Mouse (Mus musculus): ENCODE results near the gene Gm43191. TPM values are rescaled to one million over a fixed set of nuclear protein-coding genes. Genes with fewer than 3 reads are reported as not detected.
"Not testable (repeated sequence)": the region's sequence is repeated elsewhere in the genome, so short reads cannot be mapped to it uniquely, and the experiment has no call there.

Gm43191 gene
- total RNA-seq, 2 experiments from 2014 or later: not detected

DNA sequence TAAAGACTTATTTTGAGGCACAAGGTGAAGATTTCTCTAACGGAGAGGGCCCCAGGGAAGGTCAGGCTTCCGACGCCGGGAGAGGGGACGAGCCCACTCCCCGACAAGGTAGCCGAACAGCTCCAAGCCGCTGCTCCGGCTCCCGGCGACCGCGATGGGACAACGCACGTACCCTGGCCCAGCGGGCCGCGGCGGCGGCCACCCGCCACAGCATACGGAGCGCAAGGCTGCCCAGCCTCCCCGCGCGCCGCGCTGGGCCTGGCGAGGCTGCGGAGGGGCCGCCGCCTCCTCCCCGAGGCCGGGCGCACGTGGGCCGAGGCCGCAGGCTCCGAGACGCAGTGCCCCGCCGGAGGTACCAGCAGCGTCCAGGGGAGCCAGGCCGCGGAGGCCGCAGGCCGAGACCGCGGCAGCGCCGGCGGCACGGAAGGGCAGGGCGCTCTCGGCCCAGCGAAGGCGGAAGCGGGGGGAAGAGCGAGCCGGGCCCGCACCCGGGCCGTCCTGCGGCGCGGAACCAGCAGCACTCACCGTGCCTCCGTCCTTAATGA is 19.1 kb downstream of the Gm43191 start:
- ATAC-seq (ENCODE audit: poor library complexity, severe bottlenecking): peak; percentile 73

DNA sequence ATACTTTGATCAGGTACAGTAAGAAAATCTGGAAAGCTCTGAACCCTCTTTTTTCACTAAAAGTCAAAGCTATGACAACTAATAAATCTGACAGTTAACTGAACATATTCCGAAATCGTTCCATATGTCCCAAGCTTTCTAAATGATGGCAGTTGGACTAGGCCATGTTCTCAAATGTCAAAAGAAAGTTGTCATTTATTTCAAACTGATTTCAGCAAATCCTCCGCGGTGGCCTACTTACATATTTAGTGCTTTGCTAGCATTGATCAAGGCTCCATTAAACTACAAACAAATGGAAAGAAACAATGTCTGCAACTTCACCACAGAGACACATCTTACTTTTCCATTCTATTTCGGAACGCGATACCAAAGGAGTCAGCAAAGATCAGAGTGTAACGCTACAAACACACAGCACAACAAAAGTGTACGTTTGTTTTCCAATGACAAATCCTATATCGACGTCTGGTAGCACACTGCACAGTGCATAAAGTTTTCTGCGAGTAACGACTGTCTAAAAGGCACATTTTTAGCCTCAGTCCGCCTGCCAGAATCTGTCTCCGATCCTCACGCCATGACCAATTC is 19.7 kb downstream of the Gm43191 start:
- ATAC-seq (ENCODE audit: poor library complexity, severe bottlenecking): no peak

DNA sequence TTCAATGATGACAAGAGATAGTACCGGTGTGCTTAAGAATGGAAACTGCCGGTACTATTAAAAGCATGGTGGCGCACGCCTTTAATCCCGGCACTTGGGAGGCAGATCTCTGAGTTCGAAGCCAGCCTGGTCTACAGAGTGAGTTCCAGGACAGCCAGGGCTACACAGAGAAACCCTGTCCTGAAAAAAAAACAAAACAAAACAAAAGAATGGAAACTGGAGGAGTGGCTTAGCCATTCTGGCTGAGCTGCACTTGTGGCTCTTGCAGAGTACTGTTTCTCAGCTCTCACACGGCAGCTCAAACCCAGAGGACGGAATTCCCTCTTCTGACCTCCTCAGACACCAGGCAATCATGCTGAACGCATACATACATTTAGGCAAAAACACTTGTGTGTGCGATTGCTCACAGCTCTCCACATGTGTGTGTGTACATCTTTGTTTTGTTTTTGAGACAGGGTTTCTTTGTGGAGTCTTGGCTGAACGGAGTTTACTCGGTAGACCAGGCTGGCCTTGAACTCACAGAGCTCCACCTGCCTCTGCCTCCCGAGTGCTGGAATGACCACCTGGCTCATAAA is 21.1 kb downstream of the Gm43191 start:
- no peak for ATAC-seq (ENCODE audit: poor library complexity, severe bottlenecking)

DNA sequence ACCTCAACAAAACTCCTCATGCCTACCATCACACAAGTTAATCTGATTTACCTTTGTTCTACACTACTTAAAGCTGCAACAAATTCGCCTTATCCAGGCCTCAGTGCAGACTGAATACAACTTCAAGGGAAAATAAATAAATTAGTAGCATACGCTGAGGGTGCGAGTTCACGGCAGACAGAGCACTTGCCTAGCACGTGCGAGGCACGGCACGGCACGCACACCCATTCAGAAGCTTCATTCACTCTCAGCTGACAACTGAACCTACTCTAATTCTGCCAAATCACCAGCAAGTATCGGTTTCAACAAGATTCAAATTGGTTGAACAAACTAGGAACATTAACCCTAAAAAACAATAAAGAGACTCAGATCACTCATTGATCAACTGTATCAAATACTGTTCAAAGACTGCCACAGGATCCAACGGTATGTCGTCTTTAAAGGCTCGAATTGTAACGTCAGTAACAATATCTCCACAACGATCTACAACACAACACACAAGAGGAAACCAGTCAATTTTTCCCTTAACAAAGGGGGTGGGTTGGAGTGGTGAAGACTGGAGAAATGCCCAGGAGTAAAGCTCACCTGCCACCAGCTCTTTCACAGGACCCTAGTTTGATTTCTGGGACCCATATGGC is 22.0 kb downstream of the Gm43191 start:
- no peak for ATAC-seq (ENCODE audit: poor library complexity, severe bottlenecking)

DNA sequence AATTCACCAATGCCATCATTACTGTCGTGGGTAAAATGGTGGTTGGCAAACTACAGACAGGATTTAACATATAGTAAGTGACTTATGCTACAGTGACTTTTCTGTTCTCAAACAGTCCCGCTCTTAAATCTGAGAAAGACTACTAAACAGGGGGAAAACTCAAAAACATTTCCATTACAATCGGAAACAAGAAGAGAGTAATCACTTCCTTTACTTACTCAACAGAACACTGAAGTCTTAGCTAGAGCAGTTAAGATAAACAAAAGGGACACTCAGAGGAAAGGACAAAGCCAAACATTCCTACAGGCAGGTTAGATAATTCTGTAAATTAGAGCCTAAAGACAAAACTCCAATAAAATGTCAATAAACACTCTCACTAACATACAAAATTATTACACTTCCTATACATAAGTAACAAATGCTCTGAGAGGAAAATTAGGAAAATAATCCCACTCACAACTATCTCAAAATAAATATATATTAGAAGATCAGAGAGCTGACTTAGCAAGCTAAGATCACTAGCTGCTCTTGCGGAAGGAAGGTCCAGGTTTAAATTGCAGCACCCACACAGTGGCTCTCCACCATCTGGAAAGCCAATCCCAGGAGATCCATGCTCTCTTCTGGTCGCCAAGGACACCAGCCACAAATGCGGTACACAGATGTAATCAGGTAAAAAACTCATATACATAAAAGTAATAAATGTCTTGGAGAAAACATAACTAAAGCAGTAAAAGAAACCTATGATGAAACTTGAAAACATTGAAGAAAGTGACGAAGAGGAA is 24.7 kb downstream of the Gm43191 start:
- no peak for ATAC-seq (ENCODE audit: poor library complexity, severe bottlenecking)

DNA sequence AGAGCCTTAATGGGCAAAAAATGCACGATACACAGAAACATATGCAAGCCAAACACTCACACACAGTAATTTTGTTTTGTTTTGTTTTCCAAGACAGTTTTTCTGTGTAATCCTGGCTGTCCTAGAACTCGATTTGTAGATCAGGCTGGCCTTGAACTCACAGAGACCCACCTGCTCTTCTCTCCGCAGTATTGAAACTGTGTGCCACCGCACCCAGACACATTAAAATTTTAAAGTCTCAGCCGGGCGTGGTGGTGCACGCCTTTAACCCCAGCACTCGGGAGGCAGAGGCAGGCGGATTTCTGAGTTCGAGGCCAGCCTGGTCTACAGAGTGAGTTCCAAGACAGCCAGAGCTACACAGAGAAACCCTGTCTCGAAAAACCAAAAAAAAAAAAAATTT is 27.0 kb downstream of the Gm43191 start:
- ATAC-seq (ENCODE audit: poor library complexity, severe bottlenecking): not testable (repeated sequence)

DNA sequence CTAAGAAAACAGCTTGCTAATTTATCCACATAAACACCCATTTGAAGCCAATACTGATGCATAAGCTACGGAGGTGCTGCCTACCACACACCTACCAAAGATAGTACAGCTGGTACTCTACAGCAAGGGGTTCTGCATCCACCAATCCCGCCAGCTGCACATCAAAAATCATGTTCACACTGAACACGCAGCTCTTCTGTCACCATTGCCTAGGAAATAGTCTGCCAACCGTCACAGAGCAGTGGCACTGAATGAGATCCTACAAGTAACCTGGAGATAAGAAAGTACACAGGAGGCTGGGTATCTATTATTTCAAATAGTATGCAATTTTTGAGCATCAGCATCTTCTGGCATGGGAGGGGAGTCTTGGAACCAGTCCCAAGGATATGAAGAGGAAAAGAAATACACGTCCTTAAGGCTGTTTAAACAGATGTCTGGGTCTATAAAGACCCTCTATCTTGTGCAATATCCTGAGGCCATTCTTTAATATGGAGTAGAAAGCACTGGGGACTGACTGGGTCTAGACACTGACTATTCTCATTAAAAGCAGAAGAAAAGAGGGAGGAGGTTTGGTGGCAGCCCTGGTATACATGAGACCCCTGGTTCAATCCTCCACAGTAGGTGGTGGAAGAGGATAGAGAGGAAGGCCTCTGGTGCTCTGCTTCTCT is 27.6 kb downstream of the Gm43191 start:
- no peak for ATAC-seq (ENCODE audit: poor library complexity, severe bottlenecking)

DNA sequence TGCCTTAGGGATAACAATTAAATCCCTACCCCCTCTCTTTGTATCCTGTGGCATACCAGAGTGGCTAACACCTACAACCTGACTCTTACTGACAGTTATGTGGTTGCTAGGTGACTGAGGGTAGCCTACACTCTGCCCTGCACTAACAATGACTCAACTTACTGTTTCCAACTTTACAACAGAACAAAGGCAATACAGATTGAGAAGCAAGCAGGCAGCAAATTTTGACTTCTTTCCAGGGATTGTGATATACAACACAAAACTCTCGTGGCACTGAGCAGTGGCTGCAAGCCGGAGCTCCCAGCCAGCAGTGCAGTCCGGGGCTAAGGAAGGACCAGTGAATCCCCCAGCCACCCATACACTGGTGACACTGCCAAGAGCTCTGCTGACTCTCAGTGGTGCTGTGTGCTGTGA is 29.0 kb downstream of the Gm43191 start:
- no peak for ATAC-seq (ENCODE audit: poor library complexity, severe bottlenecking)

DNA sequence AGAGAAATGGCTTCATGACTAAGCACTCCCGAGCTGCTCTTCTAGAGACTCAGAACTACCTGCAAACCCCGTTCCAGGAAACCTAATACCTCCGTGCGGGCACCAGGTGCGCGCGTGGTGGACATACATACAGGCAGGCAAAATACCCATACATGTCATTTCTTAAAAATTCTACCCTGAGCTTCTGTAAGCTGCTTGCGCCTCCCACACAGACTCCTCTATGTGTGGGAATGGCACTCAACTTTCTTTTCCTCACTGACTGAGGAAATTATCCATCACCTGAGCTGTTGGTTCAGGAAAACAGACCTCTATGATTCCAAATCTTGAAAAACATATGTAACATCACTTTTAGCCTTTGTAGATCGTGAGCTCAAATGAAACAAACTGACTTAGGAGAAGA is 30.4 kb downstream of the Gm43191 start:
- ATAC-seq (ENCODE audit: poor library complexity, severe bottlenecking): no peak

DNA sequence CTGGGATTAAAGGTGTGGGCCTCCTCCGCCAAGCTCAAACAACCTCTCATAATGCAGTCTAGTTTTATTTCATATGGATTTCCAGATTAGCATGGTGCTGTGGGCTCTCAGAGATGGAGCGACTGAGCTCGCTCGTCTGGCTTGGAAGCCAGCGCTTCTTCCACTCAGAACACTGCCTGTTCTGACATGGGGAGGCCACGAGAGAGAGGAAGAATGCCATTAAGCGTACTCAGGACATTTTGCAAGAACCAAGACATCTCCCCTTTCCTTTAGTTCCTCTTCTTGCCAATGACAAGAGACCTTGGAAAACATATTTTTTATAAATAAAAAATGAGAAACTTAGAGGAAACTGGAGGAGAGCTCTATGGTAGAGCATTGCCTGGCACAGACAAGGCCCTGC is 32.3 kb downstream of the Gm43191 start:
- peak; percentile 93 for ATAC-seq (ENCODE audit: poor library complexity, severe bottlenecking)

DNA sequence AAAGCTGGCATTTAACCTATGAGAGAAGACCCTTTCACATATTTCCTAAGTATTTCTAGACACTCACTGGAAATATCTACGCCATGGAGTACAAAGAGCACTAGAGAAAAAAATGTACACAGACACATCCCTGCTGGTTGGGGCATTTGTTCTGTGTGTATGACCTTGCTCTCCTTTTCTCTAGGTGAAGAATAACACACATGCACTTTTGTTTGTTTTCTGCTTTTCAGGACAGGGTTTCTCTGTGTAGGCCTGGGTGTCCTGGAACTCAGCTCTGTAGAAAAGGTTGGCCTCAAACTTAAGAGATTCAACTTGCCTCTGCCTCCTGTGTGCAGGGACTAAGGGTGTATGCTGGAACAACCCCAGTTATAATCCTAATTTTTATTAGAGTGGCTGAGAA is 34.7 kb downstream of the Gm43191 start:
- ATAC-seq (ENCODE audit: poor library complexity, severe bottlenecking): no peak

DNA sequence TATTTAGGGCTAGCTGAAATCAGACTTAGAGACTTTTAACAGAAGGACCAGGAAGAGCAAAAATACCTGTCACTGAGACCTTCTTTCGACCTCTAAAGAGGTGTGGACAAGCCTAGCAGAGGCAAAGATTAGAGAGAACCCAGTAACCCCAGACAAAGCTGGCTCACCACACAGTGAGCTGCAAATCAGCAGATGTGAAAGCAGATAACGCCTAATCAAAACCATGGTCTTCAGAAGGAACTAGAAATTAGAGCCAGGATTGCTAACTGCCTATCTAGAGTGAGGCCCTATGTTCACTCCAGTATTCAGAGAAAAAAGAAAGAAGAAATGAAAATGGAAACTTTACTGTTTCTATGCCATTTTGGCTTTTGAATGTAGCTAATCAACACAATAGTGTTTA is 38.7 kb downstream of the Gm43191 start:
- ATAC-seq (ENCODE audit: poor library complexity, severe bottlenecking): peak; percentile 13; the same call in 1 of the 2 replicates

DNA sequence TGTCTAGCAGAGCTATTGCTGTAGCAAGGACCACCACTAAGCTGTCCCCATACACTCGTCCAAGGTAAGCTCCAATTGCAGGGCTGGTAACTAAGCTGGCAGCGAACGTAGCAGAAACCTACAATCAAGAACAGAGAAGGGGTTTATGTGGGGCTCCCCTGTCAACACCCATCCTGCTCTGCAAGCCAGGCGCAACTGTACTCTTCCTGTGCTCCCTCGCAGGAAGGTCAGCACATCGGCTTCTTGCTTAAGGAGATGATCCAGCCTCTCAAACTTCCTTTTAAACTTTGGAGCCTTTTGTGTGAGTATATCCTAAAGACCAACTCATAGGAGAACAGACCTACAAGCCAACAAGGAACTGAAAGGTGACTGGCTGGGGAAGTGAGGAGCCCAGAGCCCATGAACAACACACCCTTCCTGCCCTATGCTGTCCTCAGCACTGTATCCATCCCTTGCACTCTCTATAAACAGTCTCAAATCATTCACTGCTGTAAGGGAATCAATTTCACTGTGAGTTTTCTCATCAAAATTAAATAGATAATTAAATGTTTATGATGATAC is 39.2 kb downstream of the Gm43191 start:
- ATAC-seq (ENCODE audit: poor library complexity, severe bottlenecking): peak; percentile 77

DNA sequence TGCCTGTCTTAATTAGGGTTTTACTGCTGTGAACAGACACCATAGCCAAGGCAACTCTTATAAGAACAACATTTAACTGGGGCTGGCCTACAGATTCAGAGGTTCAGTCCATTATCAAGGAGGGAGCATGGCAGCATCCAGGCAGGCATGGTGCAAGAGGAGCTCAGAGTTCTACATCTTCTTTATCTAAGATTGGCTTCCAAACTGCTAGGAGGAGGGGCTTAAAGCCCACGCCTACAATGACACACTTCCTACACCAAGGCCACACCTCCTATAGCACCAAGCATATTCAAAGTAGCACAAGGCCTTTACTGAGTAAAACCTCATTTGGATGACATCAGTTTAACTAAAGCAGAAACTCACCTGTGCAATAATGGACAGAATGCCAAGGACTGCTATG is 41.0 kb downstream of the Gm43191 start:
- ATAC-seq (ENCODE audit: poor library complexity, severe bottlenecking): peak; percentile 53

DNA sequence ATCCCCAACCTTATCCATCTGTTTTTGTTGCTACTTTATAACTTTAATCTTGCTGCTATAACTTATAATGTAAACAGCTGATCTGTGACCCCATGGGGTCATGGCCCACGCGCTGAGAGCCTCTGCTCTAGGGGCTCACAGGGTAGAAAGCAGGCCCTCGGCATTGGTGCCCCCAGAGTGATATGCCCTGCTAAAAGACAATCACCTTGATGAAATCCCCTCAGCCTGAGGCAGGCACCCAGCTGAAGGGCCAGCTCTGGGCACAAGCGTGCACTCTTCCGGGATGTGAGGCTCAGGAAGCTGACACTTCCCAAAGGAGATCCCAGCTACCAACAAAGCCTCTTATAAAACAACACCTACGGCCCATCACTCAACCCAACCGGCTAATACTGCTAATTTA is 42.5 kb downstream of the Gm43191 start:
- ATAC-seq (ENCODE audit: poor library complexity, severe bottlenecking): no peak

DNA sequence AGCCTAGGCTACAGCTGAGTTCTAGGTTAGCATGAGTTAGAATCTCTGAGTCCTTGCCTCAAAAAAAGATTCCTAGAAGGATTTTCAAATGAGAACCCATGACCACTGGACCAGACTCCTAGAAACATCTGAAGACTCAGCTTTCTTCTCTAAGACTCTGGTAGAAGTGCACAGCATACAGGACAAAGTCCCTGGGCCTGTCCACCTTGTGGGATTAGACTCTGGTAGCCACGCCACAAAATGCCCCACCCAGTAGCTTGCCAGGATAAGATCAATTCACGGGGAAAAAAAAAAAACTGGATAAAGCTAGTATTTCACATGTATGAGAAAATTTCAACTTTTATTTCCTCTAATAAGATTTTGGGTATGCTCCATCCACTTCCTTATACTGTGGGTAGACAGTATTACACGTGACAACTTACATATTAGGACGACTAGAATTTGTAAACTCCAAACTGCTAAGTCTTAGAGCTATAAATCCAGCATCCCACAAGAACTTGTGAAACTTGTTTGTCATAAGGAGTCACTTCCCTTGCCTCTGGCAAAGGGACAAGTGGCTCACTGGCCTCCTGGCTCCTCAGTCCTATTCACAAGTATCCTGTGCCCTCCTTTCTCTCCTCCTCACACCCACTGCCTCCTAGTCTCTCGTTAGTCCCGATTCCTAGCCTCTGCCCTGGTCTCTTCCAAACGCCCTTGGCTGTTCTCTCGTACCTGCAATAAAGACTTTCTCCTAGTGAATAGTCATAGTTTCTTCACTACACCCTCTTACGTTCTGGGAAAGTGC is 43.2 kb downstream of the Gm43191 start:
- 0 out of 2 replicates have a peak, but pooled peaks have one; percentile 7 for ATAC-seq (ENCODE audit: poor library complexity, severe bottlenecking)

DNA sequence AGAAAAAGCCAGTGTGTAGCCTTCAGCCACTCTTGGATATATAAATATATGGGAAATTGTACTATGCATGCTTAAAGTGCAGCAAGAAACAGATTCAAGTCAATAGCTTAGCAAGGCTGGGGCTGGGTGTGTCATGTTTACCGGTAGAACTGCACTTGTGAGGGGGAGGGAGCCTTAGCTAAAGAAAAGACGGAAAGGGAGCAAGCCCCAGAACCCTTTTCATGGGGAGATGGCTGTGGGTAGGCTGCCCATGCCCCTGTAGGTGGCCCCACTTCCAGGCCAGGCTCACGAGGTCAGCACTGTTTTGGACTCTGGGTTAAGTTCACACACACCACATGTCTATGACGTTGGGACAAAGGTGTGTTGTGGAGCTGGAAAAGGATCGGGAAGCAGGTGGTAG is 45.3 kb downstream of the Gm43191 start:
- ATAC-seq (ENCODE audit: poor library complexity, severe bottlenecking): no peak

DNA sequence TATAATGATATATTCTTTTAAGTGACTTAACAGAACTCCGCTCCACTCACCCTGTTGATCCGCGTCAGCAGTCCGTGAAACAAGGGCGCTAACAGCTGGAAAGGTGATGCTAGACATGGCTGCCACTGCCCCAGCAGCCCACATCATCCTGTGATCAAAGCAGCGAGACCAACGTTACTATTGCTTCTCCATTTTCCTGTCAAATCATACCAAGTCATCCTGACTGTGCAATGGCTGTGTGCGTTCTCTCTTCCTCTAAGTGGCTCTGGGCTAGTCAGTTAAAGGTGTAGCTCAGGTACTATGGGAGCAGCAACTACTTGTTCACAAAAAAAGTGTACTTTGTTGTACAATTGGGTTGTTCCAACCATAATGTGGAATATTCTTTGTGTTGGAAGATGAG is 46.2 kb downstream of the Gm43191 start:
- peak; percentile 86 for ATAC-seq (ENCODE audit: poor library complexity, severe bottlenecking)

DNA sequence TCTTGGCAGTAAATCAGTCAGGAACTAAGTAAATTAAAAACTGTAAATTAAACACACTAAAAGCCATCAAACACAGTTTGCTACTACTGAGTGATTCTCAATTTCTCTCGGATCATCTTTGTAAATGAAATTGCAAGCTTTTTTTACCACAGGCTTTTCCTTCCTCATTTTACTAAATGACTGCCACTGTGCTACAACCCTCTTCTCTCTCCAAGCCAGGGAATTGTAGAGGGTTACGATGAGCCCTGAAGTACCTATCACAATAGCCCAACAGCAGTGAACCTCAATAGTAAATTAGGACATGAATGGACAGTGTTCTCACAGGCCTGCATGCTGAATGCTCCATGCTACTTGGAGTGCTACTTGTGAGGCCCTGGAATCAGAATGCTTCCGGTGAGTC is 47.0 kb downstream of the Gm43191 start:
- ATAC-seq (ENCODE audit: poor library complexity, severe bottlenecking): peak; percentile 46

DNA sequence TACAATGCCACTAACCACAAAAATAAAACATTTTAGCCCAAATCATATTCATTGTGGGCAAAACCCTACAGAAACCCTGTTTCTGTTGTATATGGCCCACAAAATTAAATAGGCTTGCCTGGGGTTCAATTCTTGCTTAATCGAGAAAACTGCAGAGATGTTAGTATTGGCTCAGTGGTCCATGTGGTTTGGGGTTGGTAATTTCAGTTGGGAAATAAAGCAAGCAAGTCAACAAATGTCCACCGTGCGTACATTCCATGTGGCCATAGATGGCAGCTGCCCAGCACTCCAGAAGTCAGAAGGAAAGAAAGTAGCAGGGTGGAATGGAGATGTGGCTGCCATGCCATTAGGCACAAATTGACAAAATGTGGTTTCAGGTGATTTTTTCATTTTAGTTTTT is 48.1 kb downstream of the Gm43191 start:
- peak; percentile 31; the same call in 1 of the 2 replicates for ATAC-seq (ENCODE audit: poor library complexity, severe bottlenecking)
